ENCODE assay signal across 9 mouse cellular contexts in the genomic region with DNA sequence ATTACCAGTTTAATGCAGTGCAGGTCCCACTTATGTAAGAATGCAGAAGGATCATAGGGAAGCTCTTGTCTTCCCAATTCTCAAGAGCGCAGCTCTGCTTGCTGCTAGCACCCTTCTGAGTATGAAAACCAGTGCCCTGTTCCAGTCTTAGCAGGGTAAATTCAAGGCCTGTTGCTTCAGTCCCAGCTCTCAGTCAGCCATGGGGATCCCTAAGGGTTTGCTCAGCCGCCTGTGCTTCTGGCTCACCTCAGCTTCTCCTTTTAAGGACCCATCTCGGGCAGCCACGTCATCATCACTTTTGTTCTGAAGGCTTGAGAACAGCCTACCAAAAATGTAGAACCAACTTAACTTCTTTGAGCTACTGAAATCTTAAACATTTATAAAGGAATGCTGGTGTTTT. TPM values are rescaled to one million over a fixed set of nuclear protein-coding genes. Genes with fewer than 3 reads are reported as not detected.
DNase-seq lines count a peak whose midpoint lies in the region; ATAC-seq and TF ChIP-seq lines count a peak whose summit lies in the region.
"Had no signal": no experiment of that assay in that cellular context is flagged by ENCODE, and none has a peak within 500 bp of the region (broad histone marks: within the 10 kb centered on the region; RNA-seq: fewer than 3 reads in every experiment).

No protein-coding gene starts in this region.

- no peak for TF ChIP-seq CTCF in bone marrow, adult 2 months (IDR thresholded peaks at IDR 0.05; ENCODE audit: control insufficient read depth, insufficient read depth, low read length)

- peak overlapping the region; percentile 87; the same call in 1 of the 2 replicates for H3K27ac ChIP-seq in bone marrow, adult 2 months (ENCODE audit: control insufficient read depth, insufficient read depth, low read depth, low read length, poor library complexity)
- H3K27ac ChIP-seq: embryonic facial prominence, embryonic 13.5 days; hindbrain, embryonic 13.5 days had no signal

- TF ChIP-seq POLR2A in bone marrow, adult 2 months (IDR thresholded peaks at IDR 0.05; ENCODE audit: borderline replicate concordance, control insufficient read depth, low read depth, low read length) = no peak

- H3K4me3 ChIP-seq in bone marrow, adult 2 months (replicated peaks; ENCODE audit: control insufficient read depth, low read depth, low read length) = no peak overlapping the region
- H3K4me3 ChIP-seq: embryonic facial prominence, embryonic 13.5 days; hindbrain, embryonic 13.5 days had no signal

- DNase-seq in heart, postnatal 4 days = peak; percentile 48
- DNase-seq in naive thymus-derived CD4-positive, alpha-beta T cell, adult 2 months (ENCODE audit: low read depth) = peak; percentile 78
- DNase-seq in layer of hippocampus, postnatal 14 days (ENCODE audit: low spot score in 2 of 2) = no peak
- no peak for DNase-seq in gastrocnemius, postnatal 10 days
- DNase-seq in left cerebral cortex, adult 18-20 months (ENCODE audit: low spot score in 2 of 2) = no peak

- 20% methylated on average over 4 of the region's 4 CpGs for WGBS in bone marrow, adult 2 months

- peak; percentile 22 for ATAC-seq in CD4-positive, CD25-positive, alpha-beta regulatory T cell, adult 4 months

- peaks cover 4% of the 10 kb centered on the region for H3K4me1 ChIP-seq in bone marrow, adult 2 months (ENCODE audit: control insufficient read depth, insufficient read depth, low read length)

RNA-seq across cellular contexts. Expression of a gene that starts 25.9 kb away (rescaled TPM):
- 10 to 100 TPM; 27.5 to 43.5 TPM for polyA plus RNA-seq in CD4-positive, CD25-positive, alpha-beta regulatory T cell, adult 4 months (2017; shearing (Covaris generic))
- 41.3 and 124 TPM in 2 replicates for polyA plus RNA-seq in bone marrow, adult 2 months (2011; ENCODE audit: insufficient read depth, insufficient read length, low replicate concordance, missing spikeins)
- total RNA-seq in heart, postnatal 4 days (2021) = 10 to 100 TPM; 60.1 to 60.5 TPM
- 100 to 1,000 TPM; 116 to 123 TPM for total RNA-seq in layer of hippocampus, postnatal 14 days (2021)
- total RNA-seq in gastrocnemius, postnatal 10 days (2021) = 10 to 100 TPM; 58.7 to 68.7 TPM
- total RNA-seq in left cerebral cortex, adult 18-20 months (2021) = 100 to 1,000 TPM; 144 to 151 TPM

RNA-seq across cellular contexts. Expression of a gene that starts 39.9 kb away (rescaled TPM):
- 1 to 10 TPM; 4.3 to 6.5 TPM for polyA plus RNA-seq in CD4-positive, CD25-positive, alpha-beta regulatory T cell, adult 4 months (2017; shearing (Covaris generic))
- polyA plus RNA-seq in bone marrow, adult 2 months (2011; ENCODE audit: insufficient read depth, insufficient read length, low replicate concordance, missing spikeins) = 3.1 and 3.9 TPM in 2 replicates
- 1 to 10 TPM; 8.5 to 9.0 TPM for total RNA-seq in heart, postnatal 4 days (2021)
- 10 to 100 TPM; 26.6 to 28.3 TPM for total RNA-seq in layer of hippocampus, postnatal 14 days (2021)
- total RNA-seq in gastrocnemius, postnatal 10 days (2021) = 10 to 100 TPM in 1 of 2 experiments, 1 to 10 TPM in 1; 9.7 to 11.5 TPM
- total RNA-seq in left cerebral cortex, adult 18-20 months (2021) = 10 to 100 TPM; 18.1 to 20.0 TPM

Comparison
In these comparisons a context has a peak if more than half of its experiments do, and no peak if none do; other contexts are left out.
1. DNase-seq: peak in heart, postnatal 4 days (single experiment) and naive thymus-derived CD4-positive, alpha-beta T cell, adult 2 months (single experiment); none in layer of hippocampus, postnatal 14 days (0 of 2), gastrocnemius, postnatal 10 days (single experiment) and left cerebral cortex, adult 18-20 months (0 of 2).